Mouse (Mus musculus) limb, embryonic 15.5 days (tissue): ENCODE results near the gene Cdpf1. TPM values are rescaled to one million over a fixed set of nuclear protein-coding genes. Genes with fewer than 3 reads are reported as not detected.

Source experiments
- polyA plus RNA-seq: library from polyadenylated mRNA; unstranded; fragments of >200 nt; fragmentation: Nextera tagmentation; extraction: Ambion mirVana; gene quantifications from 2 replicates; pipeline ENCODE4 v1.2.1, GENCODE M21; 2015

Cdpf1 gene
- polyA plus RNA-seq, 1 experiment from 2014 or later = 32.0 TPM

Other genes with a start within 250 kb of the Cdpf1 start
- gene Wnt7b, start 229.2 kb downstream of the Cdpf1 start, polyA plus RNA-seq = 49.5 and 62.1 TPM in 2 replicates
- 1.7 and 4.8 TPM in 2 replicates for gene Ppara, start 76.7 kb downstream of the Cdpf1 start, polyA plus RNA-seq
- 0.14 and 0.24 TPM in 2 replicates for gene Pkdrej, start 10.0 kb upstream of the Cdpf1 start, polyA plus RNA-seq
- gene Ttc38, start 20.6 kb upstream of the Cdpf1 start, polyA plus RNA-seq = 8.0 TPM in 2 replicates
- gene Gtse1, start 48.0 kb upstream of the Cdpf1 start, polyA plus RNA-seq = 19.5 and 19.6 TPM in 2 replicates
- 49.1 and 51.3 TPM in 2 replicates for gene Trmu, start 67.6 kb upstream of the Cdpf1 start, polyA plus RNA-seq
- 2.7 and 3.6 TPM in 2 replicates for gene Celsr1, start 222.1 kb upstream of the Cdpf1 start, polyA plus RNA-seq
- gene Gramd4, start 246.0 kb upstream of the Cdpf1 start, polyA plus RNA-seq = 15.6 and 22.0 TPM in 2 replicates